Mouse (Mus musculus) midbrain, embryonic 10.5 days (tissue): ENCODE data around the gene Tnp2. TPM values are rescaled to one million over a fixed set of nuclear protein-coding genes. Genes with fewer than 3 reads are reported as not detected.

Experiments used
- DNase-seq: peaks from one replicate; pipeline ENCODE4 v3.0.0-alpha.2; 2017; ENCODE audit warnings: low spot score
- H3K27ac ChIP-seq: fragments of 300-500 bp; sonication (generic); replicated peaks from 2 replicates; pipeline ENCODE4 v1.5.1; 2016; ENCODE audit warnings: mild to moderate bottlenecking
- H3K27me3 ChIP-seq: fragments of 300-500 bp; sonication (generic); 2 replicates; pipeline ENCODE4 v1.6.1; 2016; ENCODE audit warnings: low read depth, mild to moderate bottlenecking; ENCODE audit not compliant: poor library complexity, severe bottlenecking
- H3K36me3 ChIP-seq: fragments of 300-500 bp; sonication (generic); 2 replicates; pipeline ENCODE4 v1.6.1; 2016; ENCODE audit warnings: mild to moderate bottlenecking, moderate library complexity
- H3K4me1 ChIP-seq: fragments of 300-500 bp; sonication (generic); 2 replicates; pipeline ENCODE4 v1.6.1; 2016
- H3K4me3 ChIP-seq: fragments of 300-500 bp; sonication (generic); 2 replicates; pipeline ENCODE4 v1.5.1; 2016; ENCODE audit warnings: mild to moderate bottlenecking, moderate library complexity
- H3K9me3 ChIP-seq: fragments of 300-500 bp; sonication (generic); replicated peaks from 2 replicates; pipeline ENCODE4 v1.6.1; 2016; ENCODE audit warnings: mild to moderate bottlenecking
- WGBS: fragments of 180-500 bp; shearing (Covaris S2); methylation state at CpG from one replicate; pipeline ENCODE4 v1.1.7; 2016; 5-methylcytosine and 5-hydroxymethylcytosine counted together
- polyA plus RNA-seq: library from polyadenylated mRNA; unstranded; fragments of >200 nt; fragmentation: Nextera tagmentation; extraction: Ambion mirVana; gene quantifications from 2 replicates; pipeline ENCODE4 v1.2.1, GENCODE M21; 2016

Gene Tnp2
- polyA plus RNA-seq, result not detected in 2 replicates

GRCm38 (mm10) chr16:10788271-10788670 is at the start of gene Tnp2:
Gene Tnp2 (minus strand): TSS chr16:10788660.
- Histone ChIP-seq H3K36me3 (no peaks in the 10 kb centered on the region), H3K27me3 (peaks cover 24% of the 10 kb centered on the region), H3K4me3 (no peak within 1 kb of the TSS), H3K9me3 (no peaks in the 10 kb centered on the region), H3K27ac (no peak within 1 kb of the TSS), H3K4me1 (peaks cover 37% of the 10 kb centered on the region)
- DNase-seq, result no peak
- WGBS, result 51% methylated on average over 16 of the region's 16 CpGs

- Histone ChIP-seq H3K9me3 (no peaks in the 10 kb centered on the region), H3K36me3 (peaks cover 22% of the 10 kb centered on the region), H3K4me3 (no peak overlapping the region), H3K27me3 (peaks cover 12% of the 10 kb centered on the region), H3K27ac (peak overlapping the region; percentile 11; the same call in 1 of the 2 replicates), H3K4me1 (peaks cover 43% of the 10 kb centered on the region)
- 77% methylated on average over 1 of the region's 1 CpGs for WGBS
- DNase-seq, result no peak
These were observed 49.4 kb upstream of the Tnp2 start for GRCm38 (mm10) chr16:10837903-10838302.

GRCm38 (mm10) chr16:10837250-10837649 is 48.8 kb upstream of the Tnp2 start:
- Histone ChIP-seq H3K4me3 (no peak overlapping the region), H3K36me3 (peaks cover 22% of the 10 kb centered on the region), H3K27me3 (peaks cover 12% of the 10 kb centered on the region), H3K4me1 (peaks cover 41% of the 10 kb centered on the region), H3K27ac (no peak overlapping the region), H3K9me3 (no peaks in the 10 kb centered on the region)
- WGBS, result 94% methylated on average over 3 of the region's 3 CpGs
- no peak for DNase-seq

- H3K27me3 ChIP-seq, result peaks cover 12% of the 10 kb centered on the region
- peaks cover 21% of the 10 kb centered on the region for H3K36me3 ChIP-seq
- peak overlapping the region; percentile 95; the same call in 1 of the 2 replicates for H3K4me3 ChIP-seq
- WGBS, result 93% methylated on average over 3 of the region's 3 CpGs
- no peak for DNase-seq
- H3K9me3 ChIP-seq, result no peaks in the 10 kb centered on the region
- peaks cover 40% of the 10 kb centered on the region for H3K4me1 ChIP-seq
- no peak overlapping the region for H3K27ac ChIP-seq
These were observed 47.9 kb upstream of the Tnp2 start for GRCm38 (mm10) chr16:10836388-10836787.

- H3K4me1 ChIP-seq, result peaks cover 40% of the 10 kb centered on the region
- DNase-seq, result peak; percentile 90
- H3K27ac ChIP-seq, result peak within 1 kb of the TSS; percentile 97
- H3K36me3 ChIP-seq, result peaks cover 8% of the 10 kb centered on the region
- under 1% methylated on average over 67 of the region's 69 CpGs for WGBS
- peak within 1 kb of the TSS; percentile 95 for H3K4me3 ChIP-seq
- H3K27me3 ChIP-seq, result peaks cover 12% of the 10 kb centered on the region
- no peaks in the 10 kb centered on the region for H3K9me3 ChIP-seq
These were observed 46.6 kb upstream of the Tnp2 start, which contains the start of gene Rmi2 for GRCm38 (mm10) chr16:10834911-10835587. Gene Rmi2 (plus strand): TSS chr16:10835059.

GRCm38 (mm10) chr16:10834542-10834910 is 46.1 kb upstream of the Tnp2 start:
- Histone ChIP-seq H3K27ac (peak overlapping the region; percentile 97), H3K4me3 (peak overlapping the region; percentile 95), H3K4me1 (peaks cover 39% of the 10 kb centered on the region), H3K27me3 (peaks cover 12% of the 10 kb centered on the region), H3K9me3 (no peaks in the 10 kb centered on the region), H3K36me3 (peaks cover 3% of the 10 kb centered on the region; the same call in 1 of the 2 replicates)
- WGBS, result 12% methylated on average over 12 of the region's 12 CpGs
- no peak for DNase-seq

GRCm38 (mm10) chr16:10828461-10828805 is 40.0 kb upstream of the Tnp2 start:
- Histone ChIP-seq H3K27me3 (peaks cover 4% of the 10 kb centered on the region; the same call in 1 of the 2 replicates), H3K4me1 (no peaks in the 10 kb centered on the region), H3K4me3 (no peak overlapping the region), H3K9me3 (no peaks in the 10 kb centered on the region), H3K27ac (no peak overlapping the region), H3K36me3 (no peaks in the 10 kb centered on the region)
- no peak for DNase-seq
- WGBS, result 86% methylated on average over 4 of the region's 4 CpGs

GRCm38 (mm10) chr16:10827766-10828460 is 39.5 kb upstream of the Tnp2 start:
- 86% methylated on average over 7 of the region's 7 CpGs for WGBS
- no peak for DNase-seq
- Histone ChIP-seq H3K27ac (no peak overlapping the region), H3K9me3 (no peaks in the 10 kb centered on the region), H3K27me3 (no peaks in the 10 kb centered on the region), H3K4me1 (no peaks in the 10 kb centered on the region), H3K4me3 (no peak overlapping the region), H3K36me3 (no peaks in the 10 kb centered on the region)

GRCm38 (mm10) chr16:10827269-10827668 is 38.8 kb upstream of the Tnp2 start:
- WGBS, result 92% methylated on average over 9 of the region's 9 CpGs
- Histone ChIP-seq H3K27ac (no peak overlapping the region), H3K27me3 (no peaks in the 10 kb centered on the region), H3K36me3 (no peaks in the 10 kb centered on the region), H3K9me3 (no peaks in the 10 kb centered on the region), H3K4me3 (no peak overlapping the region), H3K4me1 (no peaks in the 10 kb centered on the region)
- DNase-seq, result no peak

- no peaks in the 10 kb centered on the region for H3K9me3 ChIP-seq
- H3K27ac ChIP-seq, result no peak overlapping the region
- no peaks in the 10 kb centered on the region for H3K4me1 ChIP-seq
- no peaks in the 10 kb centered on the region for H3K27me3 ChIP-seq
- WGBS, result 96% methylated on average over 4 of the region's 4 CpGs
- H3K36me3 ChIP-seq, result no peaks in the 10 kb centered on the region
- no peak overlapping the region for H3K4me3 ChIP-seq
- DNase-seq, result no peak
These were observed 37.4 kb upstream of the Tnp2 start for GRCm38 (mm10) chr16:10825840-10826239.

- 94% methylated on average over 1 of the region's 1 CpGs for WGBS
These were observed 36.1 kb upstream of the Tnp2 start for GRCm38 (mm10) chr16:10824536-10824935.

GRCm38 (mm10) chr16:10821387-10821786 is 32.9 kb upstream of the Tnp2 start:
- Histone ChIP-seq H3K4me1 (no peaks in the 10 kb centered on the region), H3K27me3 (no peaks in the 10 kb centered on the region), H3K9me3 (no peaks in the 10 kb centered on the region), H3K27ac (no peak overlapping the region), H3K4me3 (no peak overlapping the region), H3K36me3 (no peaks in the 10 kb centered on the region)
- no peak for DNase-seq
- WGBS, result 73% methylated on average over 4 of the region's 4 CpGs

More at GRCm38 (mm10) chr16:10824536-10824935, 36.1 kb upstream of the Tnp2 start:
- H3K36me3 ChIP-seq, result no peaks in the 10 kb centered on the region
- no peaks in the 10 kb centered on the region for H3K27me3 ChIP-seq
- no peak for DNase-seq
- no peaks in the 10 kb centered on the region for H3K9me3 ChIP-seq
- H3K4me3 ChIP-seq, result no peak overlapping the region
- H3K4me1 ChIP-seq, result no peaks in the 10 kb centered on the region
- H3K27ac ChIP-seq, result no peak overlapping the region

- no peaks in the 10 kb centered on the region for H3K9me3 ChIP-seq
- no peaks in the 10 kb centered on the region for H3K36me3 ChIP-seq
- H3K27ac ChIP-seq, result no peak overlapping the region
- H3K4me1 ChIP-seq, result no peaks in the 10 kb centered on the region
- no peaks in the 10 kb centered on the region for H3K27me3 ChIP-seq
- 69% methylated on average over 3 of the region's 3 CpGs for WGBS
- H3K4me3 ChIP-seq, result no peak overlapping the region
- DNase-seq, result no peak
These were observed 31.5 kb upstream of the Tnp2 start for GRCm38 (mm10) chr16:10819966-10820365.
